Mouse (Mus musculus): ENCODE measurements around the gene Osbpl10. TPM values are rescaled to one million over a fixed set of nuclear protein-coding genes. Genes with fewer than 3 reads are reported as not detected.
"Not testable (repeated sequence)": the region's sequence is repeated elsewhere in the genome, so short reads cannot be mapped to it uniquely, and the experiment has no call there.

Gene Osbpl10
- polyA plus RNA-seq, 1 experiment from 2014 or later, result 1.5 TPM

- Histone ChIP-seq H3K9ac (no peak overlapping the region), H3K4me3 (no peak overlapping the region), H3K36me3 (no peaks in the 10 kb centered on the region), H3K27ac (replicated peaks) (no peak overlapping the region), H3K4me2 (no peak overlapping the region), H3K27me3 (replicated peaks) (no peaks in the 10 kb centered on the region), H3K9me3 (no peaks in the 10 kb centered on the region), H3K4me1 (peaks cover 17% of the 10 kb centered on the region)
- WGBS, result 25% methylated on average over 1 of the region's 1 CpGs
- ATAC-seq (ENCODE audit: extremely low read depth, insufficient number of reproducible peaks, low FRiP score, low TSS enrichment), result no peak
These were observed 25.5 kb upstream of the Osbpl10 start for GRCm38 (mm10) chr9:114952866-114953265.

GRCm38 (mm10) chr9:114955340-114955739, 23.0 kb upstream of the Osbpl10 start:
- Histone ChIP-seq H3K4me3 (no peak overlapping the region), H3K27ac (replicated peaks) (no peak overlapping the region), H3K4me2 (no peak overlapping the region), H3K4me1 (peaks cover 2% of the 10 kb centered on the region; the same call in 1 of the 2 replicates), H3K9me3 (no peaks in the 10 kb centered on the region), H3K9ac (no peak overlapping the region), H3K36me3 (no peaks in the 10 kb centered on the region), H3K27me3 (replicated peaks) (no peaks in the 10 kb centered on the region)
- 90% methylated on average over 11 of the region's 11 CpGs for WGBS
- ATAC-seq (ENCODE audit: extremely low read depth, insufficient number of reproducible peaks, low FRiP score, low TSS enrichment), result no peak

GRCm38 (mm10) chr9:114956945-114957344, 21.4 kb upstream of the Osbpl10 start:
- no peak for ATAC-seq (ENCODE audit: extremely low read depth, insufficient number of reproducible peaks, low FRiP score, low TSS enrichment)
- H3K4me2 ChIP-seq, result no peak overlapping the region

GRCm38 (mm10) chr9:114960043-114960789, 18.2 kb upstream of the Osbpl10 start:
- H3K9ac ChIP-seq, result no peak overlapping the region
- WGBS, result 61% methylated on average over 4 of the region's 4 CpGs
- no peaks in the 10 kb centered on the region for H3K36me3 ChIP-seq
- no peak overlapping the region for H3K4me3 ChIP-seq
- no peaks in the 10 kb centered on the region for H3K27me3 ChIP-seq (replicated peaks)
- H3K27ac ChIP-seq (replicated peaks), result no peak overlapping the region
- ATAC-seq (ENCODE audit: extremely low read depth, insufficient number of reproducible peaks, low FRiP score, low TSS enrichment), result no peak
- H3K4me1 ChIP-seq, result no peaks in the 10 kb centered on the region
- H3K9me3 ChIP-seq, result peaks cover 5% of the 10 kb centered on the region; the same call in 1 of the 2 replicates
- no peak overlapping the region for H3K4me2 ChIP-seq

More at GRCm38 (mm10) chr9:114956945-114957344, 21.4 kb upstream of the Osbpl10 start:
- Histone ChIP-seq H3K27me3 (replicated peaks) (no peaks in the 10 kb centered on the region), H3K27ac (replicated peaks) (no peak overlapping the region), H3K9ac (no peak overlapping the region), H3K9me3 (0 out of 2 replicates have a peak, but pooled peaks cover 1% of the 10 kb centered on the region), H3K36me3 (no peaks in the 10 kb centered on the region), H3K4me1 (no peaks in the 10 kb centered on the region), H3K4me3 (no peak overlapping the region)
- 35% methylated on average over 5 of the region's 5 CpGs for WGBS

- peaks cover 5% of the 10 kb centered on the region; the same call in 1 of the 2 replicates for H3K9me3 ChIP-seq
- no peak for ATAC-seq (ENCODE audit: extremely low read depth, insufficient number of reproducible peaks, low FRiP score, low TSS enrichment)
- no peaks in the 10 kb centered on the region for H3K36me3 ChIP-seq
- WGBS, result 85% methylated on average over 6 of the region's 6 CpGs
- no peak overlapping the region for H3K27ac ChIP-seq (replicated peaks)
- no peaks in the 10 kb centered on the region for H3K4me1 ChIP-seq
- no peak overlapping the region for H3K4me3 ChIP-seq
- no peak overlapping the region for H3K9ac ChIP-seq
- no peak overlapping the region for H3K4me2 ChIP-seq
- no peaks in the 10 kb centered on the region for H3K27me3 ChIP-seq (replicated peaks)
These were observed 17.5 kb upstream of the Osbpl10 start for GRCm38 (mm10) chr9:114960844-114961243.

DNA sequence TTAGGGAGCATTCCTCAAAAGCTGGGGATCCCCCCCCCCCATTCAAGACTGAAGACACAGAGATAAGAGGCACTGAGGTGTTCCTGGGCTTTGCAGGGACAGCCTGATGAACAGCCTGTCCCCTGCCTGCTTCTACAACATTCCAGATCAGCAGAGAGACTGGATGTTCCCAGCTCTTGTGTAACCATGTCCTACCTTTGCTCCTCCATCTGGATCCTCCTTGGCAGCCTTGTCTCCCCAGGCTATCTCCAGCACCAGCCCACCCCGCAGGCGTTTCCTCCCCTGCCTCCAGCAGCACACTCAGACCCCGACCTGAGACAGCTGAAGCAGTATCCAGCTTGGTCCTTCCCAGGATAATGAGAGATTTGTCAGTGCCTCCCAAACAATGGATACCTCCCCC, 14.3 kb upstream of the Osbpl10 start:
- H3K9ac ChIP-seq, result no peak overlapping the region
- H3K36me3 ChIP-seq, result no peaks in the 10 kb centered on the region
- no peak for ATAC-seq (ENCODE audit: extremely low read depth, insufficient number of reproducible peaks, low FRiP score, low TSS enrichment)
- no peaks in the 10 kb centered on the region for H3K27me3 ChIP-seq (replicated peaks)
- WGBS, result 35% methylated on average over 3 of the region's 3 CpGs
- no peak overlapping the region for H3K4me3 ChIP-seq
- peaks cover 9% of the 10 kb centered on the region; the same call in 1 of the 2 replicates for H3K9me3 ChIP-seq
- H3K27ac ChIP-seq (replicated peaks), result no peak overlapping the region
- no peak overlapping the region for H3K4me2 ChIP-seq
- no peaks in the 10 kb centered on the region for H3K4me1 ChIP-seq

GRCm38 (mm10) chr9:114966286-114966685, 12.1 kb upstream of the Osbpl10 start:
- not testable (repeated sequence) for H3K36me3 ChIP-seq; H3K4me2 ChIP-seq; H3K9ac ChIP-seq; H3K27ac ChIP-seq (replicated peaks); H3K9me3 ChIP-seq; H3K4me3 ChIP-seq; H3K27me3 ChIP-seq (replicated peaks); H3K4me1 ChIP-seq; ATAC-seq (ENCODE audit: extremely low read depth, insufficient number of reproducible peaks, low FRiP score, low TSS enrichment)
- 80% methylated on average over 7 of the region's 7 CpGs for WGBS

DNA sequence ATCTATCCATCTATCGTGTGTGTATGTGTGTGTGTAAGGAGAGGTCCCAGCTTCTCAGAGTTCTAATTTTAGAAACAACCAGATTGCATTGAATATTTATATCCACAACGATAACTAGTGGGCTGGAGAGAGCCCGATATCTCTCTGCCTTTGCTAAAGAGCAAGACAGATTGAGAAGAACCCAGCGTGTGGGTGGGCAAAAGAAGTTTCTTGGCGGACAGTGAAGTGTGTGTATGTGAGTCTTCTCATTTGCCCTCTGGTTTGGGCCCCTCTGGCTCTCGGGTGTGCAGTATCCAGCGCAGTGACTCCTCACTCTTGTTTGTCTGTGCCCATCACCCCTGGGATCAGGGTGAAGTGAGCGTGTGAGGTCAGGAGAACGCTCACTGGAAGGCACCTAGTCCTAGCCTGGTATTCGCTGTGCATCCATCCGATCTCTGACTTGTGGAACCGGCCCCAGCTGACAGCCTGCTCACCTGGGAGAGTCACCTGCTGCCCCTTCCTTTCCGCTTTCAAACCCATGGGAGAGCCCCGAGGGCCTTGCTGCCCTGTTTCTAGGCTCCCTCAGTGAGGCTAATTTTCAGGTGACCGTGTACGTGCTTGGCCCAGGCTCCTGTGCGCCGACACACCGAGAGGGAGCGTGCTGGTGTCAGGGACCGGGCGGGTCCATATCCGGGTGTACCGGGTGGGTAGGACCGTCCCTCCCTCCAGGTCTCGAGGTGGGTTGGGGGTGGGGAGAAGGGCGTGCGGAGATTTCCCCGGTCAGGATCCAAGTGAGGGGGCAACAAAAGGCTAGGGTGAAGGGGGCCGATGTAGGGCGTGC, 698 bp upstream of the Osbpl10 start:
- WGBS, result 3% methylated on average over 31 of the region's 31 CpGs
- H3K27ac ChIP-seq (replicated peaks), result peak overlapping the region; percentile 81
- peak overlapping the region; percentile 76 for H3K4me3 ChIP-seq
- peak overlapping the region; percentile 96 for H3K4me2 ChIP-seq
- H3K4me1 ChIP-seq, result peaks cover 25% of the 10 kb centered on the region
- peak overlapping the region; percentile 88 for H3K9ac ChIP-seq
- peak; percentile 43; the same call in 1 of the 2 replicates for ATAC-seq (ENCODE audit: extremely low read depth, insufficient number of reproducible peaks, low FRiP score, low TSS enrichment)
- H3K9me3 ChIP-seq, result no peaks in the 10 kb centered on the region
- 0 out of 2 replicates have a peak, but pooled peaks cover 10% of the 10 kb centered on the region for H3K27me3 ChIP-seq (replicated peaks)
- H3K36me3 ChIP-seq, result no peaks in the 10 kb centered on the region

GRCm38 (mm10) chr9:114979969-114980368, 1.6 kb downstream of the Osbpl10 start:
- WGBS, result 22% methylated on average over 6 of the region's 6 CpGs
- peak overlapping the region; percentile 76; the same call in 1 of the 2 replicates for H3K4me3 ChIP-seq
- no peak overlapping the region for H3K9ac ChIP-seq
- 0 out of 2 replicates have a peak, but pooled peaks cover 10% of the 10 kb centered on the region for H3K27me3 ChIP-seq (replicated peaks)
- peaks cover 25% of the 10 kb centered on the region for H3K4me1 ChIP-seq
- H3K4me2 ChIP-seq, result peak overlapping the region; percentile 96
- no peaks in the 10 kb centered on the region for H3K9me3 ChIP-seq
- no peak overlapping the region for H3K27ac ChIP-seq (replicated peaks)
- ATAC-seq (ENCODE audit: extremely low read depth, insufficient number of reproducible peaks, low FRiP score, low TSS enrichment), result no peak
- H3K36me3 ChIP-seq, result no peaks in the 10 kb centered on the region

DNA sequence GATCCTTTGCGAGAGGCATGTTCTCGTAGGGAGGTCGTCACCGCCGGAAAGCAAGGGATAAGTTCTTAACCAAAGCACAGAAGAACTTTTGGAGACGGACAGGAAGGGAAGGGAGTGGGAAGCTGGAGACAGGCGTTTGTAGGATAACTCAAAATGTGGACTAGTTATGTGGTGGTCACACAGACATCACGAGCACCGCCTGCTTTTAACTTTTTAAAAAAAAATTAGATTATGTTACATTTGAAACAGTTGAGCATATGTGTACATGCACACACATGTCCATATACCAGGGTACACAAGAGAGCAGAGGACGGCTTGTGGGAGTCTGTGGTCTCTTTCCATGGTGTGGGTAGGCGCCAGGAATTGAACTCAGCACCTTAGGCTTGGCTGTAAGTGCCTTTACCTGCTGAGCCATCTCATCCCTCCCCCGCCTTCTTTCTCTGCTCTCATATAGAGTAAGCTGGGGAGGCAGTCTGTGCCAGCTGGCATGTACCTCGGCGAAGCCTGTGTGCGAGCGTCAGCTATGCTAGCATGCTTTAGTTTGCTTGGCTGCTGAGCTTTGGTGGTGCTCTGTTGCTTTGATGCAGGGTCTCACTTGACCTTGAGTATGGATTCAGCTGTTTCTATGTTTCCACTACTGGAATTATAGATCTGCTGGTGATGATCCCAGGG, 4.5 kb downstream of the Osbpl10 start, which contains the start of gene Rps27rt:
Gene Rps27rt, minus strand, starts transcription at position 51 of the 672 bp plus-strand sequence.
- no peak within 1 kb of the TSS for H3K4me2 ChIP-seq
- no peaks in the 10 kb centered on the region for H3K9me3 ChIP-seq
- 87% methylated on average over 16 of the region's 16 CpGs for WGBS
- no peak within 1 kb of the TSS for H3K27ac ChIP-seq (replicated peaks)
- H3K36me3 ChIP-seq, result no peaks in the 10 kb centered on the region
- H3K4me3 ChIP-seq, result no peak within 1 kb of the TSS
- ATAC-seq (ENCODE audit: extremely low read depth, insufficient number of reproducible peaks, low FRiP score, low TSS enrichment), result no peak
- H3K4me1 ChIP-seq, result peaks cover 16% of the 10 kb centered on the region
- H3K9ac ChIP-seq, result no peak within 1 kb of the TSS
- H3K27me3 ChIP-seq (replicated peaks), result 0 out of 2 replicates have a peak, but pooled peaks cover 6% of the 10 kb centered on the region

DNA sequence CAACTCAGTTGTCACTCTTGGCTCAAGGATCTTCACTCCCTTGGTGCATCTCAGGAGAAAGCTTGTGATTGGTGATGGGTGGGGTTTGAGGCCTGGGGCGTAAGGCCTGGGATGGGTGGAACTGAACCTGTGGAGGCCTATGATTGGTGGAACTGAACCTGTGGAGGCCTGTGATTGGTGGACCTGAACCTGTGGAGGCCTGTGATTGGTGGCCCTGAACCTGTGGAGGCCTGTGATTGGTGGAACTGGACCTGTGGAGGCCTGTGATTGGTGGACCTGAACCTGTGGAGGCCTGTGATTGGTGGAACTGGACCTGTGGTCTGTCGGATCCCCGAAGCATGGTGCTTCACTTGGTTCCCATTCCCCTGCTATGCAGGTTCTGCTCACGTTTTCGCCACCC, 7.4 kb downstream of the Osbpl10 start:
- Histone ChIP-seq H3K4me2 (no peak overlapping the region), H3K27ac (replicated peaks) (no peak overlapping the region), H3K4me3 (no peak overlapping the region), H3K36me3 (no peaks in the 10 kb centered on the region), H3K27me3 (replicated peaks) (no peaks in the 10 kb centered on the region), H3K9ac (no peak overlapping the region), H3K9me3 (no peaks in the 10 kb centered on the region), H3K4me1 (peaks cover 18% of the 10 kb centered on the region)
- 90% methylated on average over 5 of the region's 5 CpGs for WGBS
- ATAC-seq (ENCODE audit: extremely low read depth, insufficient number of reproducible peaks, low FRiP score, low TSS enrichment), result no peak

All from heart, embryonic 13.5 days (tissue).